Mouse (Mus musculus) forebrain, embryonic 13.5 days (tissue): ENCODE results near the gene Camk2d. TPM values are rescaled to one million over a fixed set of nuclear protein-coding genes. Genes with fewer than 3 reads are reported as not detected.

Source experiments
- ATAC-seq: fragments of 200-750 bp; cut with Nextera tagmentation; 2 replicates; pipeline ENCODE4 v1.8.0; 2017
- H3K27ac ChIP-seq: fragments of 300-500 bp; sonication (generic); 2 replicates; pipeline ENCODE4 v1.5.1; 2015; ENCODE audit warnings: inconsistent platforms, mild to moderate bottlenecking, moderate library complexity
- H3K27me3 ChIP-seq: fragments of 300-500 bp; sonication (generic); 2 replicates; pipeline ENCODE4 v1.6.1; 2015; ENCODE audit warnings: mild to moderate bottlenecking, inconsistent platforms
- H3K36me3 ChIP-seq: fragments of 300-500 bp; sonication (generic); 2 replicates; pipeline ENCODE4 v1.6.1; 2015; ENCODE audit warnings: mild to moderate bottlenecking, inconsistent platforms; ENCODE audit not compliant: poor library complexity, severe bottlenecking
- H3K4me1 ChIP-seq: fragments of 300-500 bp; sonication (generic); 2 replicates; pipeline ENCODE4 v1.6.1; 2015; ENCODE audit warnings: inconsistent platforms
- H3K4me2 ChIP-seq: fragments of 300-500 bp; sonication (generic); 2 replicates; pipeline ENCODE4 v1.6.1; 2015; ENCODE audit warnings: inconsistent platforms, mild to moderate bottlenecking, moderate library complexity
- H3K4me3 ChIP-seq: fragments of 300-500 bp; sonication (generic); 2 replicates; pipeline ENCODE4 v1.5.1; 2015; ENCODE audit warnings: mild to moderate bottlenecking, inconsistent platforms
- H3K9ac ChIP-seq: fragments of 300-500 bp; sonication (generic); 2 replicates; pipeline ENCODE4 v1.6.1; 2015; ENCODE audit warnings: mild to moderate bottlenecking, inconsistent platforms
- H3K9me3 ChIP-seq: fragments of 300-500 bp; sonication (generic); replicated peaks from 2 replicates; pipeline ENCODE4 v1.6.1; 2016; ENCODE audit warnings: inconsistent platforms
- WGBS: fragments of 180-500 bp; shearing (Covaris S2); methylation state at CpG from one replicate; pipeline ENCODE4 v1.1.7; 2015; 5-methylcytosine and 5-hydroxymethylcytosine counted together
- polyA plus RNA-seq: library from polyadenylated mRNA; unstranded; fragments of >200 nt; fragmentation: Nextera tagmentation; extraction: Ambion mirVana; gene quantifications from 2 replicates; pipeline ENCODE4 v1.2.1, GENCODE M21; 2015

Camk2d gene
- 17.8 and 20.6 TPM in 2 replicates for polyA plus RNA-seq

GRCm38 (mm10) chr3:126596086-126596485 lies at the start of gene Camk2d:
Gene Camk2d, plus strand, starts transcription at chr3:126596302.
- peak within 1 kb of the TSS; percentile 86 for H3K9ac ChIP-seq
- ATAC-seq, result peak; percentile 91
- peaks cover 18% of the 10 kb centered on the region; the same call in 1 of the 2 replicates for H3K4me1 ChIP-seq
- H3K4me2 ChIP-seq, result peak within 1 kb of the TSS; percentile 69
- no peaks in the 10 kb centered on the region for H3K27me3 ChIP-seq
- H3K4me3 ChIP-seq, result peak within 1 kb of the TSS; percentile 83
- WGBS, result 0% methylated on average over 16 of the region's 16 CpGs
- H3K9me3 ChIP-seq, result no peaks in the 10 kb centered on the region
- H3K36me3 ChIP-seq, result no peaks in the 10 kb centered on the region
- peak within 1 kb of the TSS; percentile 92 for H3K27ac ChIP-seq

- H3K4me3 ChIP-seq, result no peak overlapping the region
- no peaks in the 10 kb centered on the region for H3K36me3 ChIP-seq
- H3K9ac ChIP-seq, result no peak overlapping the region
- H3K9me3 ChIP-seq, result no peaks in the 10 kb centered on the region
- no peak overlapping the region for H3K4me2 ChIP-seq
- H3K27ac ChIP-seq, result no peak overlapping the region
- no peaks in the 10 kb centered on the region for H3K27me3 ChIP-seq
- no peaks in the 10 kb centered on the region for H3K4me1 ChIP-seq
- no peak for ATAC-seq
Measured at GRCm38 (mm10) chr3:126547941-126548340, 48.2 kb upstream of the Camk2d start.

GRCm38 (mm10) chr3:126563646-126564045 lies 32.5 kb upstream of the Camk2d start:
- no peak overlapping the region for H3K9ac ChIP-seq
- no peaks in the 10 kb centered on the region for H3K36me3 ChIP-seq
- H3K4me3 ChIP-seq, result no peak overlapping the region
- H3K4me1 ChIP-seq, result no peaks in the 10 kb centered on the region
- no peak overlapping the region for H3K4me2 ChIP-seq
- H3K27ac ChIP-seq, result no peak overlapping the region
- 80% methylated on average over 2 of the region's 2 CpGs for WGBS
- ATAC-seq, result no peak
- H3K9me3 ChIP-seq, result no peaks in the 10 kb centered on the region
- no peaks in the 10 kb centered on the region for H3K27me3 ChIP-seq

GRCm38 (mm10) chr3:126570628-126571027 lies 25.5 kb upstream of the Camk2d start:
- ATAC-seq, result no peak
- H3K4me2 ChIP-seq, result no peak overlapping the region
- H3K9ac ChIP-seq, result no peak overlapping the region
- no peaks in the 10 kb centered on the region for H3K4me1 ChIP-seq
- no peaks in the 10 kb centered on the region for H3K9me3 ChIP-seq
- no peaks in the 10 kb centered on the region for H3K36me3 ChIP-seq
- H3K4me3 ChIP-seq, result no peak overlapping the region
- 88% methylated on average over 1 of the region's 1 CpGs for WGBS
- H3K27ac ChIP-seq, result no peak overlapping the region
- no peaks in the 10 kb centered on the region for H3K27me3 ChIP-seq

- no peaks in the 10 kb centered on the region for H3K4me1 ChIP-seq
- no peak overlapping the region for H3K4me3 ChIP-seq
- H3K36me3 ChIP-seq, result no peaks in the 10 kb centered on the region
- no peak overlapping the region for H3K27ac ChIP-seq
- ATAC-seq, result no peak
- 85% methylated on average over 5 of the region's 5 CpGs for WGBS
- no peak overlapping the region for H3K4me2 ChIP-seq
- H3K27me3 ChIP-seq, result no peaks in the 10 kb centered on the region
- H3K9me3 ChIP-seq, result no peaks in the 10 kb centered on the region
- no peak overlapping the region for H3K9ac ChIP-seq
Measured at GRCm38 (mm10) chr3:126572915-126573314, 23.2 kb upstream of the Camk2d start.

GRCm38 (mm10) chr3:126575927-126576326 lies 20.2 kb upstream of the Camk2d start:
- Histone ChIP-seq H3K4me1 (no peaks in the 10 kb centered on the region), H3K27me3 (no peaks in the 10 kb centered on the region), H3K9me3 (no peaks in the 10 kb centered on the region), H3K9ac (no peak overlapping the region), H3K27ac (no peak overlapping the region), H3K4me2 (no peak overlapping the region), H3K36me3 (no peaks in the 10 kb centered on the region), H3K4me3 (no peak overlapping the region)
- WGBS, result 48% methylated on average over 2 of the region's 2 CpGs
- ATAC-seq, result no peak

GRCm38 (mm10) chr3:126586134-126586533 lies 10.0 kb upstream of the Camk2d start:
- ATAC-seq, result no peak
- no peak overlapping the region for H3K4me2 ChIP-seq
- 84% methylated on average over 3 of the region's 3 CpGs for WGBS
- no peak overlapping the region for H3K4me3 ChIP-seq
- H3K27me3 ChIP-seq, result no peaks in the 10 kb centered on the region
- no peak overlapping the region for H3K27ac ChIP-seq
- no peaks in the 10 kb centered on the region for H3K36me3 ChIP-seq
- no peaks in the 10 kb centered on the region for H3K4me1 ChIP-seq
- H3K9ac ChIP-seq, result no peak overlapping the region
- no peaks in the 10 kb centered on the region for H3K9me3 ChIP-seq

GRCm38 (mm10) chr3:126587477-126587876 lies 8.6 kb upstream of the Camk2d start:
- Histone ChIP-seq H3K9me3 (no peaks in the 10 kb centered on the region), H3K4me3 (no peak overlapping the region), H3K36me3 (no peaks in the 10 kb centered on the region), H3K9ac (no peak overlapping the region), H3K4me1 (no peaks in the 10 kb centered on the region), H3K27me3 (no peaks in the 10 kb centered on the region), H3K27ac (no peak overlapping the region), H3K4me2 (no peak overlapping the region)
- WGBS, result 81% methylated on average over 3 of the region's 3 CpGs
- ATAC-seq, result no peak

GRCm38 (mm10) chr3:126589556-126589955 lies 6.5 kb upstream of the Camk2d start:
- no peak for ATAC-seq
- Histone ChIP-seq H3K4me3 (no peak overlapping the region), H3K36me3 (no peaks in the 10 kb centered on the region), H3K9ac (no peak overlapping the region), H3K27ac (no peak overlapping the region), H3K4me1 (no peaks in the 10 kb centered on the region), H3K9me3 (no peaks in the 10 kb centered on the region), H3K27me3 (no peaks in the 10 kb centered on the region), H3K4me2 (no peak overlapping the region)
- 94% methylated on average over 7 of the region's 7 CpGs for WGBS

- no peak overlapping the region for H3K4me3 ChIP-seq
- ATAC-seq, result no peak
- WGBS, result 66% methylated on average over 4 of the region's 4 CpGs
- no peaks in the 10 kb centered on the region for H3K27me3 ChIP-seq
- no peaks in the 10 kb centered on the region for H3K9me3 ChIP-seq
- H3K9ac ChIP-seq, result no peak overlapping the region
- H3K36me3 ChIP-seq, result no peaks in the 10 kb centered on the region
- H3K4me1 ChIP-seq, result peaks cover 18% of the 10 kb centered on the region; the same call in 1 of the 2 replicates
- no peak overlapping the region for H3K27ac ChIP-seq
- H3K4me2 ChIP-seq, result 0 out of 2 replicates have a peak overlapping the region, but pooled peaks have one; percentile 69
Measured at GRCm38 (mm10) chr3:126595456-126595855, 646 bp upstream of the Camk2d start.

GRCm38 (mm10) chr3:126596491-126597160 lies 524 bp downstream of the Camk2d start:
- Histone ChIP-seq H3K36me3 (no peaks in the 10 kb centered on the region), H3K4me1 (peaks cover 18% of the 10 kb centered on the region; the same call in 1 of the 2 replicates), H3K27me3 (no peaks in the 10 kb centered on the region), H3K4me2 (peak overlapping the region; percentile 69), H3K9me3 (no peaks in the 10 kb centered on the region), H3K27ac (peak overlapping the region; percentile 92), H3K4me3 (peak overlapping the region; percentile 83), H3K9ac (peak overlapping the region; percentile 86)
- ATAC-seq, result peak; percentile 92
- WGBS, result under 1% methylated on average over 65 of the region's 69 CpGs

GRCm38 (mm10) chr3:126597161-126597595 lies 1.1 kb downstream of the Camk2d start:
- peaks cover 18% of the 10 kb centered on the region; the same call in 1 of the 2 replicates for H3K4me1 ChIP-seq
- H3K4me2 ChIP-seq, result peak overlapping the region; percentile 69
- H3K9ac ChIP-seq, result peak overlapping the region; percentile 86
- WGBS, result 0% methylated on average over 46 of the region's 51 CpGs
- ATAC-seq, result peak; percentile 57
- H3K27me3 ChIP-seq, result no peaks in the 10 kb centered on the region
- no peaks in the 10 kb centered on the region for H3K9me3 ChIP-seq
- H3K4me3 ChIP-seq, result peak overlapping the region; percentile 83
- no peaks in the 10 kb centered on the region for H3K36me3 ChIP-seq
- H3K27ac ChIP-seq, result peak overlapping the region; percentile 92
